Mouse (Mus musculus) cerebellum, adult 2 months (tissue): Measurements from ENCODE around the gene Gpr180.

Experiments used
- CTCF ChIP-seq: fragments of 200-500 bp; IDR thresholded peaks from 2 replicates; pipeline ENCODE4 v1.5.1; 2011; ENCODE audit warnings: low read depth, mild to moderate bottlenecking, control low read depth, low read length, moderate library complexity, borderline replicate concordance; ENCODE audit not compliant: insufficient read depth
- POLR2A ChIP-seq: fragments of 200-500 bp; IDR thresholded peaks from 2 replicates; pipeline ENCODE4 v1.6.1; 2011; ENCODE audit warnings: low read length, control low read depth, borderline replicate concordance; ENCODE audit not compliant: insufficient read depth

GRCm38 (mm10) chr14:118124129-118124528, 12.8 kb upstream of the Gpr180 start:
- TF ChIP-seq CTCF = no peak
- TF ChIP-seq POLR2A = no peak
